Mouse (Mus musculus) adrenal gland, adult (tissue): ENCODE measurements at regions not wholly inside any gene's neighbourhood (a gene's known extent, or its start where the extent isn't known, plus 50 kb on each side); places are given as distances from the start of the nearest gene placed in this dataset.

ENCODE experiments used
- DNase-seq, 2 experiments: peaks; one replicate each; pipeline ENCODE4 v3.0.0; 2022 to 2023; ENCODE audit warnings: low spot score in 1 of 2; ENCODE audit not compliant: inconsistent age in 2 of 2

DNA sequence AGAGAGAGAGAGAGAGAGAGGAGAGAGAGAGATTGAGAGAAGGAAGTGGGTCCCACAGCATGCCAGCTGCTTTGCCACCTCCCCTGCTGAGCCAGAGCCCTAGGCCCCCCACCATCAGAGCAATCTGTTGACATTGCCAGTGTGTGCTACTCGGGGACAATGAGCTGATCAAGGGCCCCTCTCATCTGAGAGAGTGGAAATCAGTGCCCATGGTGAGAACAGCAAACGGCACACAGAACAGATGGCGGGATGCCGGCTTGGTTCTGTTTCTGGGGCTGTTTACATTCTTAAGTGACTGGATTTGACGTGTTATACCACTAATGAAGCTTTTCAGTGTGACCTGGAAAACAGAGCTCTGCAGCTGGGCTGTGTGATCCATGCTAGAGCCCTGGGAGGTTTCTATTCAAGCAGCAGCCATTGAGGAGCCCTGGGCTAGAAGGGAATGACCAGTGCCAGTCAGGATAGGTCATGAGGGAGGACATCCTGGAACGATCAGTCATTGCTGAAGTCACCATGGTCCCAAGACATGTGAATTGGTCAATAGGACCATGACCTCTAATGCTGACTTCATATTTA is 296.0 kb downstream of the Irx2 start:
- no peak for DNase-seq

GRCm38 (mm10) chr13:72937246-72937645 is 308.6 kb downstream of the Irx2 start:
- DNase-seq: no peak

DNA sequence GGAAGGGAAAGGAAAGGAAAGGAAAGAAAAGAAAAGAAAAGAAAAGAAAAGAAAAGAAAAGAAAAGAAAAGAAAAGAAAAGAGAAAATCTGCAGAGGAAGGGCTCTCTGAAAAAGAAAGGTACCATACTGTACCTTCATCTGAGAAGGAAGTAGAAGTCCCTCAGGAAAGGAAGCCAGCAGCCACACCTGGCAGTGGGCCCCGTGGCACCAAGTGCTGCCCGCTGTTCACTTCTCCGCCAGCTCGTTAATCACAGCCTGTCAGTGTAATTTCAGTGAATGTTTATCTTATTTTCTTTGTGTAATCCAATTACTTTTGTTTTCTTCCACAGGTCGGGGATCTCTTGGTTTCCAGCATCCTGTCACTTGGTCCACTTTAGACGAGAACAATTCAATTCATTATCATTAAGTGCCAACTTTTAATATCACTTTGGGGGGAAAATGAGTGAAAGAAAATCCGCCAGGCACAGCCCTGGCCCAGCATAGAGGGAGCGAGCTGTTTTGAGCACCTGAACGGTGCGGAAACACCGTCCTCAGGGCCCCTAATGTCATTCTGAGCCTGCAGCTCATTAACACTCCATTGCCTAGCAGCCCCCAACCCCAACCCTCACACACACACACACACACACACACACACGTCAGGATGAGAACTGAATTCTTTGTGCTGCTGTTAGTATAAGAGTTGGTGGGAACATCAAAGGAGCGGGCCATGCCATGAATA is 309.7 kb downstream of the Irx2 start:
- no peak for DNase-seq

DNA sequence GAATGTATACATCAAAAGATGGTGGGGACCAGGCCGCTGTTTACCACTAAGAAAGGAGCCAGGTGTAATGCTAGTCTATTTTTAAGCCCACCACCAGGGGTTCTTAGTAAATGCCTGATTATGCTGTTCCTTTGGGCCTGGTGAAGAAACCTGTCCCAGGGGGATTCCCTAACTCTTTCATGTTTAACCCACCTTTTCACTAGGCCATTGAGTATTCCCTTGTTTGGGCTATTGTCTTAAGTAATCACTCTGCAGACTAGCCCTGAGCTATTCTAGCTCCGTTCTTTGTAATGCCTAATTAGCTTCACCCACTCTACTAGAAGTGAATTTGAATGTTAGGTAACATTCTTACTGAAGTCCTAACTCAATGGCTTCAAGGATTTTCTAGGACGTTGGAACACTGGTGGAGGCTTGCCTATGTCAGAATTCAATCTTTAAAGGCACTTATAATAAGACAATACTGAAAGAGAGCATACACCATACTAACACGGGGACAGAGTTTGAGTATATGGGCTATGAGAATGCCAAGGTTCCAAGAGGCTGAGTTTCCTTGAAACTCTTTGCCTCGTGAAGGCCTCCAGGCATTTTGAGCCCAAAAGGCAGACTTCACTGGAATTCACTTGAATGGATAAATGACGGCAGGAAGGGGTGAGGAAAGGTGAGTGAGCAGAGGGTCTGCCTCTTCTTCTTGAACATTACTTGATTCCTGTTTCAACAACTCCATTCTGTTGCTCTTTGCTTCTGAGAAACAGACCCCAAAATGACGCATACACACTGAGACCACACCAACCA is 312.7 kb upstream of the Irx4 start:
- DNase-seq: no peak

- DNase-seq: no peak
These were observed 301.4 kb upstream of the Irx4 start for GRCm38 (mm10) chr13:72958616-72959518.

DNA sequence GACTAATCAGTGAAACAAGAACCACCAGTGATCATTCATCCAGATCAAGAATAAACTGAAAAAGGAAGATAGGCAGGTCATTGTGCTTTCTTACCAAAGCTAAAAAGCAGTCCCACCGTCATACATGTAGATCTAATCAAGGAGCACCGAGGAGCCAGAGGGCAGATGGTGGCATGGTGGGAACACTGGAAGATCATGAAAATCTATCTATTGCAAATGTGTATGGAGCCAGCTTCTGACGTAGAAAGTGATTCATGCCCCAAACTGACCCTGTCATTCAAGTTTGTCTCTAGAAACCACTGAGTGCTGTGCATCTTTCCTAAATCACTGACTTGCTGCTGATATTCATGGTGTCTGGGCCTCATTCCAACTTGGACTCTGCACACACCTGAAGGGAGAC is 299.0 kb upstream of the Irx4 start:
- DNase-seq: no peak

DNA sequence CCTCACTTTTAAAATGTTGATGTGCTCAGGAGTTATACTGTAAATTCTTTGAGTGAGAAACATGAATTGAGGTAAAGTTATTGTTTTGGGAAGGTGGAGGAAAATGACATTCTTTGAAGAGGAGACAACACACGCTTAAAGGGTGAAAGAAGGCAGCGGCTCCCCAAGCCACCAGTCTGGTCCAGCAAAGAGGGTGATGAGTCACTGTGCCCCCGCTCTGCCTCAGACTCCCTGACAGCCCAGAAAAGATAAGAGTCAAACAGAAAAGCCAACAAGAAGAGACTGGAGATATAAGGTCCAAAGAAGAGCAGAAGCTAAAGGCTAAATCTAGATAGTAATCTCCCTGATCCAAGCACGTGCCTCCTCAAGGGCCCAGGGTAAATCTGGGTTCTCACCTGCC is 288.1 kb upstream of the Irx4 start:
- DNase-seq: no peak

GRCm38 (mm10) chr13:72972894-72973293 is 287.4 kb upstream of the Irx4 start:
- DNase-seq: no peak

DNA sequence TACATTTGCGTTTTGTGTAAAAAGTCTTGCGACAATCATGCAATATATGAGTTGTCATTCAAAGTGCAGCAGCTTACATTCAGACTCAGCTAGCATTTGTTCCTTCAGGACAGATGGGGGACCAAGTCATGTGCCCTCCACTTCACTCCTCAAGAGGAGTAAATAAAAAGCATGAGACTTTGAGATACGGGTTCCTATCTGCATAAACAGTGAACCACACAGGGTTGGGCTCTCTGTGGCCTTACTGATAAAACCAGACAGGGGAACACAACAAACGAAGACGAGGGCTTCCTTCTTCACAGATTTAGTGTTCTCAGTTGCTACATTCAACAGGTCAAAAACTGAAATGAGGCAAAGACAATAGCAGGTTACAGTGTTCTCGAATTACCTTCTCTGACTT is 283.1 kb upstream of the Irx4 start:
- DNase-seq: no peak

GRCm38 (mm10) chr13:72977971-72978370 is 282.3 kb upstream of the Irx4 start:
- DNase-seq: no peak

DNA sequence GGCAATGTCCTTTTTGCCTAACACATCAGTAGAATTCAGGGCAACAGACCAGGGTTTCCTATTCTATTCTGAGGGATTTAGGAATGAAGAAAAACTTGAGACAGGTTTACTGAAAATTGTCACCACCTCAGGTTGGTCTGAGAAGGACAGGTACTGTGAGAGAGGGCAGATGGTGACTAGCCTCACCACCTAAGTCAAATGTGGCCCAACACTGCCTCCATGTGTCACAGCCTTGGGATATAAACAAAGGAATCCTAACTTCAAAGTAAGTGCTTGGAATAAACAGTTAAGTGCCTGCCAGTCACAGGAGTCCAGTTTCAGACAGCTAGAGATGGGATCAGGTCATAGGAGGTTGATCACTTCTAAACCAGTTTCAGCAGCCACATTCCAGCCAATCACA is 281.3 kb upstream of the Irx4 start:
- DNase-seq: peak in 1 of 2 experiments; percentile 23

- no peak for DNase-seq
These were observed 267.5 kb upstream of the Irx4 start for GRCm38 (mm10) chr13:72992589-72993409.

DNA sequence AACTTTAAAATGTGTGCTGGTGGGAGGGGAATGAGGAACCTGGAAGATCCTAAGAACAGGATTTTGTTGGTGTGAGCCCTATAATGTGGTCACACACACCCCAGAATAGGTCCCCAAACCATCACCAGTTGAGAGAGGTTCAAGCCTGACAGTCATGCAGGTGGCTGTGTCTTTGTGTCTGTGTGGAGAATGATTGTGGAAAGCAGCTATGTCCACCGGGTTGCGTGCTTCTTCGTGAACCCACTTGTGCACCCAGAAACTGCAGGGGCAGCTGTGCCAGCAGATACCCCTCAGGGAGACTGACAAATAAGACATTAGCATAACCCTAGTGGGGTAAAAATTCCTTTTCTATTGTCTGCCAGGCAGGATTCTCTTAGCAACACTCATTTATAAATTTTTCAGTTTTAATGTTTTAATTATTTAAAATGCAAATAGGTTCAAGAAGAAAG is 266.8 kb upstream of the Irx4 start:
- DNase-seq: no peak

DNA sequence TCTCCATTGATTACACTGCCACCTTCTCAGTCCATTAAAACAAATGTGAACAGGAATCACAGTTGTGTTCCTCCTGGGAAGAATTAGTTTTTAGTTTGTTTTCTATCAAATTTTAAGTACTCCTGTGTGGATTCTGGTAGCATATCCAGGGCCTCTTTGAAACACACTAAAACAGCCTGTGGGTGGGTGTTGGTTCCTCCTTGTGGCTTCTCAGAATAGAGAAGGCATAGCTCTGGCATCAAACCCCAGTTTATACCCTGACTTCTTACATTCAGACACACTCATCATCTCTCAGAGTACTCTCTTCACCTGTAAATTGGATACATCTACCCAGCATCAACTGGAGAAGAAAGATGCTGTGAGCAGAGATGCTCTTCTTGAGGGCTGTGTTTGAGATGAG is 265.7 kb upstream of the Irx4 start:
- DNase-seq: no peak

- no peak for DNase-seq
These were observed 251.3 kb upstream of the Irx4 start for GRCm38 (mm10) chr13:73008856-73009546.

DNA sequence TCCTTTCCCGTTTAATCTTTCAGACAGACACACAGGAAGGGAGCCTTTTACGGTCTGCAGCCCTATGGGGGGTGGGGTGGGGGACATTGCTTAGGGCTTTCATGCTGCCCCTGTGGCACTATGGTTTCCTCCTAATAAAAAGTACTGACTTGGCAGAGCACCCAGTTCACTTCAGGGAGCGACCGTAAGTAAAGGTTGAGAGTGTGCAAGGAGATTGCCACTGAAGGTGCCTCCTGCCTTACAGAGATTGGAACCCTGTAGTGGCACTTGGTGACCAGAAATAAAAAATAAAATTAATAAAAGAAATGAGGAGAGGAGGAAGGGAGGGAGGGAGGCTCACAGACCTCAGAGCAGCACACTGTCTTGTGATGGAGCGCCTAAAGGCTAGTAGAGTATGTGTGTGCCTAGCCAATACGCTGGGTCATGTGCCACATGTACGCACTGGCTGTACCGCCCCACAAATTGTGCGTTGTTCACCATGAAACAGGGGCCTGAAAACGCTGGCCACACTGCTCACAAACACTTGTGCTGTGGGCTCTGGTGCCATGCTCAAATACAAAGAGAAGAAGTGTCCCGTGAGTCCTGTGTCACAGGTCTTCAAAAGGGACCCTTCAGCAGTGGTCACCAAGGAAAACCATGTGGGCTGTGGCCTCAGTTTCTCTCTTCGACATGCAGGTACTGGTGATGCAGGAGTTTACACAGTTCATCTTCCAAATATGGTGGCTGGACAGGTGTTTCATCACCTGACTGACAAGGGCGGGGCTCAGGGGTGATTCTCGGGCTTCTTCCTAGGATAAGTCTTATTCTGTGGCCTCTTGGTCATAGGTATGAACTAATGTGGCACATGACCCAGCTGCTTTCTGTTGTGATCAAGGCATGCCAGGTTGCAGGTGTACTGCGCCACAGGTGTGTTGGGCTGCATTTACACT is 250.5 kb upstream of the Irx4 start:
- DNase-seq: no peak

GRCm38 (mm10) chr13:73019181-73019580 is 241.1 kb upstream of the Irx4 start:
- no peak for DNase-seq

- no peak for DNase-seq
These were observed 229.1 kb upstream of the Irx4 start for GRCm38 (mm10) chr13:73031217-73031616.

- DNase-seq: peak; percentile 39 to 82
These were observed 227.2 kb upstream of the Irx4 start for GRCm38 (mm10) chr13:73033055-73033454.
